Mouse (Mus musculus): ENCODE results near the gene Fmo1. TPM values are rescaled to one million over a fixed set of nuclear protein-coding genes. Genes with fewer than 3 reads are reported as not detected.

Gene Fmo1
- 19.1 TPM for polyA plus RNA-seq (2021)

GRCm38 (mm10) chr1:162866280-162866681 is at the start of gene Fmo1:
Gene Fmo1, minus strand, starts transcription at chr1:162866610.
- H3K27me3 ChIP-seq: peaks cover 11% of the 10 kb centered on the region
- POLR2A ChIA-PET: no interaction called here
- CTCF ChIA-PET: no interaction called here
- in situ Hi-C loops (cut with MboI; ENCODE audit: low pct_unique_long_range_greater_than_20kb): no loop called here
- DNase-seq (ENCODE audit: low read depth, low spot score) (no peak), ATAC-seq (no peak)
- no peak for TF ChIP-seq CTCF (IDR thresholded peaks at IDR 0.05)

GRCm38 (mm10) chr1:162914932-162915556 is 48.6 kb upstream of the Fmo1 start:
- peaks cover 32% of the 10 kb centered on the region for H3K27me3 ChIP-seq
- DNase-seq (ENCODE audit: low read depth, low spot score): no peak
- no peak for TF ChIP-seq CTCF (IDR thresholded peaks at IDR 0.05)
- CTCF ChIA-PET: interaction anchor here (1.1 to 1.8 kb wide), 3 partner anchors 11 to 24 kb away, joined by 3 to 4 read pairs (median 3); no protein-coding TSS in a partner anchor
- POLR2A ChIA-PET: interaction anchor here (0.6 to 0.7 kb wide), 2 partner anchors 26 to 166 kb away, joined by 3 to 4 read pairs; no protein-coding TSS in a partner anchor
- ATAC-seq: no peak
- in situ Hi-C loops (cut with MboI; ENCODE audit: low pct_unique_long_range_greater_than_20kb): no loop called here

GRCm38 (mm10) chr1:162912085-162912484 is 45.7 kb upstream of the Fmo1 start:
- DNase-seq (ENCODE audit: low read depth, low spot score): no peak
- no peak for ATAC-seq

GRCm38 (mm10) chr1:162901879-162902278 is 35.5 kb upstream of the Fmo1 start:
- no peak for ATAC-seq
- no peak for TF ChIP-seq CTCF (IDR thresholded peaks at IDR 0.05)
- H3K27me3 ChIP-seq: peaks cover 31% of the 10 kb centered on the region
- POLR2A ChIA-PET: no interaction called here
- no peak for DNase-seq (ENCODE audit: low read depth, low spot score)
- in situ Hi-C loops (cut with MboI; ENCODE audit: low pct_unique_long_range_greater_than_20kb): no loop called here
- CTCF ChIA-PET: interaction anchor here (1.1 kb wide), 1 partner anchor 12 kb away, joined by 3 read pairs; no protein-coding TSS in a partner anchor

More at GRCm38 (mm10) chr1:162912085-162912484, 45.7 kb upstream of the Fmo1 start:
- H3K27me3 ChIP-seq: peaks cover 37% of the 10 kb centered on the region
- POLR2A ChIA-PET: no interaction called here
- CTCF ChIA-PET: no interaction called here
- TF ChIP-seq CTCF (IDR thresholded peaks at IDR 0.05): no peak
- in situ Hi-C loops (cut with MboI; ENCODE audit: low pct_unique_long_range_greater_than_20kb): no loop called here

- H3K27me3 ChIP-seq: peaks cover 19% of the 10 kb centered on the region
- ChIA-PET CTCF (interaction anchor here (0.8 to 1.4 kb wide), 8 partner anchors 11 to 172 kb away, joined by 3 to 4 read pairs (median 3); no protein-coding TSS in a partner anchor), POLR2A (no interaction called here)
- ATAC-seq (no peak), DNase-seq (ENCODE audit: low read depth, low spot score) (no peak)
- TF ChIP-seq CTCF (IDR thresholded peaks at IDR 0.05): no peak
- in situ Hi-C loops (cut with MboI; ENCODE audit: low pct_unique_long_range_greater_than_20kb): loop anchor here (5.0 to 25.0 kb wide), 2 partner anchors 159 to 1014 kb away; no protein-coding TSS in a partner anchor
These were observed 31.7 kb upstream of the Fmo1 start, which contains the start of gene Fmo2 for GRCm38 (mm10) chr1:162897838-162898811. Gene Fmo2, minus strand, starts transcription at chr1:162898726.

GRCm38 (mm10) chr1:162895900-162896299 is 29.5 kb upstream of the Fmo1 start:
- ATAC-seq (no peak), DNase-seq (ENCODE audit: low read depth, low spot score) (no peak)
- peaks cover 23% of the 10 kb centered on the region for H3K27me3 ChIP-seq
- ChIA-PET CTCF (interaction anchor here (0.6 to 1.7 kb wide), 10 partner anchors 11 to 190 kb away, joined by 3 to 6 read pairs (median 3); partner anchors contain the start of gene Mroh9), POLR2A (no interaction called here)
- in situ Hi-C loops (cut with MboI; ENCODE audit: low pct_unique_long_range_greater_than_20kb): loop anchor here (5.0 to 25.0 kb wide), 2 partner anchors 161 to 1016 kb away; no protein-coding TSS in a partner anchor
- TF ChIP-seq CTCF (IDR thresholded peaks at IDR 0.05): peak; percentile 87

- TF ChIP-seq CTCF (IDR thresholded peaks at IDR 0.05): no peak
These were observed 26.6 kb upstream of the Fmo1 start for GRCm38 (mm10) chr1:162893014-162893413.

GRCm38 (mm10) chr1:162891980-162892451 is 25.6 kb upstream of the Fmo1 start:
- ATAC-seq: no peak
- in situ Hi-C loops (cut with MboI; ENCODE audit: low pct_unique_long_range_greater_than_20kb): loop anchor here (25.0 kb wide), 1 partner anchor 1020 kb away; no protein-coding TSS in a partner anchor
- CTCF ChIA-PET: interaction anchor here (1.2 kb wide), 1 partner anchor 167 kb away, joined by 3 read pairs; no protein-coding TSS in a partner anchor
- TF ChIP-seq CTCF (IDR thresholded peaks at IDR 0.05): no peak
- peak; percentile 15 for DNase-seq (ENCODE audit: low read depth, low spot score)
- POLR2A ChIA-PET: no interaction called here
- H3K27me3 ChIP-seq: peaks cover 21% of the 10 kb centered on the region

More at GRCm38 (mm10) chr1:162893014-162893413, 26.6 kb upstream of the Fmo1 start:
- in situ Hi-C loops (cut with MboI; ENCODE audit: low pct_unique_long_range_greater_than_20kb): loop anchor here (25.0 kb wide), 1 partner anchor 1019 kb away; no protein-coding TSS in a partner anchor
- CTCF ChIA-PET: no interaction called here
- ATAC-seq (no peak), DNase-seq (ENCODE audit: low read depth, low spot score) (no peak)
- POLR2A ChIA-PET: interaction anchor here (0.6 to 0.9 kb wide), 3 partner anchors 13 to 1166 kb away, joined by 3 to 4 read pairs (median 3); no protein-coding TSS in a partner anchor
- H3K27me3 ChIP-seq: peaks cover 26% of the 10 kb centered on the region

- TF ChIP-seq CTCF (IDR thresholded peaks at IDR 0.05): no peak
- ChIA-PET POLR2A (interaction anchor here (0.6 kb wide), 1 partner anchor 26 kb away, joined by 4 read pairs; no protein-coding TSS in a partner anchor), CTCF (no interaction called here)
- H3K27me3 ChIP-seq: peaks cover 16% of the 10 kb centered on the region
- in situ Hi-C loops (cut with MboI; ENCODE audit: low pct_unique_long_range_greater_than_20kb): loop anchor here (25.0 kb wide), 1 partner anchor 1024 kb away; no protein-coding TSS in a partner anchor
- DNase-seq (ENCODE audit: low read depth, low spot score) (no peak), ATAC-seq (no peak)
These were observed 22.2 kb upstream of the Fmo1 start for GRCm38 (mm10) chr1:162888646-162889045.

GRCm38 (mm10) chr1:162887644-162888043 is 21.2 kb upstream of the Fmo1 start:
- CTCF ChIA-PET: no interaction called here
- in situ Hi-C loops (cut with MboI; ENCODE audit: low pct_unique_long_range_greater_than_20kb): loop anchor here (25.0 kb wide), 1 partner anchor 1025 kb away; no protein-coding TSS in a partner anchor
- ATAC-seq (no peak), DNase-seq (ENCODE audit: low read depth, low spot score) (no peak)
- peaks cover 23% of the 10 kb centered on the region for H3K27me3 ChIP-seq
- TF ChIP-seq CTCF (IDR thresholded peaks at IDR 0.05): no peak
- POLR2A ChIA-PET: no interaction called here

All from Patski (cell line).